Mouse (Mus musculus) adipocyte (in vitro differentiated cells): Measurements from ENCODE around the gene Synrg.

Experiments
- DNase-seq: peaks from one replicate; pipeline ENCODE4 v3.0.0-alpha.2; 2016; ENCODE audit warnings: low spot score

The Synrg gene

GRCm38 (mm10) chr11:83963991-83964921 lies at the start of gene Synrg:
Synrg (plus strand) TSS chr11:83964428.
- DNase-seq = peak; percentile 79

- no peak for DNase-seq
These were observed 49.7 kb upstream of the Synrg start for GRCm38 (mm10) chr11:83914501-83914900.

GRCm38 (mm10) chr11:83922600-83922999 lies 41.6 kb upstream of the Synrg start:
- no peak for DNase-seq

GRCm38 (mm10) chr11:83927097-83927496 lies 37.1 kb upstream of the Synrg start:
- DNase-seq = peak; percentile 10

- no peak for DNase-seq
These were observed 31.6 kb upstream of the Synrg start for GRCm38 (mm10) chr11:83932506-83933106.

GRCm38 (mm10) chr11:83933376-83933775 lies 30.9 kb upstream of the Synrg start:
- no peak for DNase-seq

DNA sequence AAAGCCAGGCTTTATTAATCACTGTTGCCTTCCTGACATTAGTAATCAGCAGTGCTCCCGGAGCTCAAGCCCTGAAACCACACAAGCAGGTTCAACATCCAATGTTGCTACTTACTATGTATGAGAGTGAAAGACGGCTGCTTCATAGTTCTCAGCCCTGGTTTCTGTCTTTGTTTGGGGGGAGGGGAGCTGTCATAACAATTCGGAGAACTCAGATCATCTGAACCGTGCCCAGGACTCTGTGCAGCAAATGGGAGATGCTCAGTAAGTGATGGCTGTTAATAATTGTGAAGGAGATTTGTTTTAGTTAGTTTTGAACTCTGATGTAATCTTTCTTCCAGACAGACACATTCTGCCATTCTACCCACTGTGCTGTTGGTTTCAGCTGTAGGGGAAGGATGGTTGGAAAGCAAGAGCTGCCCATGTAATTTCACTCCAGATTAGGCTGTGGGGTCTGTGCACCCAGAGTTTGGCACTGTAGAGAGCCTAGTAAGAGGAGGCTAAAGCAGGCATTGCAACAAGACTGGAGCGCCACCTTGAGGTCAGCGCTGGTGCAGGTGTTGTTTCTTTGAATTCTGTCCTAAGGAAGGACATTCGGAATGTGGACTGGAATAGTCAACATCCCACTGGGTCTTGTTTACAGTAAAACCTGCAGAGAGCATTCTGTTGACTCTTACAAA lies 28.1 kb upstream of the Synrg start:
- DNase-seq = peak; percentile 81

DNA sequence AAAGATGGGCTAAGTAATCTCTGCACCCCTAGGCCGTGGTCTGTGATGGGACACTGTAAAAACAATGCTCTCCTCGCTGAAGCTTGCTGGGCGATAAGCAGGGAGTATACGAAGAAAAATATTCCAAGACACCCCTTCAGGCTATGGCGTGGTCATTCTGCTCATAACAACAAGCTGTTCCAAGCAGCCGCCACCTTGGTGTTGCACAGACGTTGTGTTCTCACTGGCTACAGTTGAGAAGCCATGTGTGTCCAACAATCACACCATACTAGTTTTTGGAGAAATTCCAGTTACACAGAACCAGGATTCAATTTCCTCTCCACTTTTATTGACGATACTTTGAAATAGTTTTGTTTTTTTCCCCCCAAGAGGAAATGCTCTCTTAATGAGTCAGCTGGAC lies 25.7 kb upstream of the Synrg start:
- no peak for DNase-seq

- DNase-seq = peak; percentile 93
These were observed 22.0 kb upstream of the Synrg start, which contains the start of gene Ddx52 for GRCm38 (mm10) chr11:83941950-83942840. Ddx52 (plus strand) TSS chr11:83942062.

GRCm38 (mm10) chr11:83956822-83957221 lies 7.4 kb upstream of the Synrg start:
- no peak for DNase-seq

DNA sequence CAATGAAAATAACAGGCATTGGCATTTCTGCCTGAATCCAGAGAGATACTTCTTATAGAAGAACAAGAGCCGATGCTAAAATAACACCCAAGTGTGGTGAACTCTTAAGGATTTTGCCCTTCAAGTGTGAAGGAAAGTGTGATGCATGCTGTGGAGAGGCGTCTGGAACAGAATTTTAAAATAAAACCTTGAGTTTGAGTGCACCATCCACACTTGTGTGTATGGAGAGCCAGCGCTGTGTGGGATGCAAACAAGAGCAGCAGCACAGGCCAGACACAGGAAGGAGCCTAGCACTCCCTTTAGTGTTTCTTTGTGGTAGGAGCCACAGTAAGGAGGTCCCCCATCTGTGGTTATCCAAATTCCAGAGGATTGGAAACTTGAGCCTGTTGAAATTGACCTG lies 2.2 kb upstream of the Synrg start:
- DNase-seq = no peak

DNA sequence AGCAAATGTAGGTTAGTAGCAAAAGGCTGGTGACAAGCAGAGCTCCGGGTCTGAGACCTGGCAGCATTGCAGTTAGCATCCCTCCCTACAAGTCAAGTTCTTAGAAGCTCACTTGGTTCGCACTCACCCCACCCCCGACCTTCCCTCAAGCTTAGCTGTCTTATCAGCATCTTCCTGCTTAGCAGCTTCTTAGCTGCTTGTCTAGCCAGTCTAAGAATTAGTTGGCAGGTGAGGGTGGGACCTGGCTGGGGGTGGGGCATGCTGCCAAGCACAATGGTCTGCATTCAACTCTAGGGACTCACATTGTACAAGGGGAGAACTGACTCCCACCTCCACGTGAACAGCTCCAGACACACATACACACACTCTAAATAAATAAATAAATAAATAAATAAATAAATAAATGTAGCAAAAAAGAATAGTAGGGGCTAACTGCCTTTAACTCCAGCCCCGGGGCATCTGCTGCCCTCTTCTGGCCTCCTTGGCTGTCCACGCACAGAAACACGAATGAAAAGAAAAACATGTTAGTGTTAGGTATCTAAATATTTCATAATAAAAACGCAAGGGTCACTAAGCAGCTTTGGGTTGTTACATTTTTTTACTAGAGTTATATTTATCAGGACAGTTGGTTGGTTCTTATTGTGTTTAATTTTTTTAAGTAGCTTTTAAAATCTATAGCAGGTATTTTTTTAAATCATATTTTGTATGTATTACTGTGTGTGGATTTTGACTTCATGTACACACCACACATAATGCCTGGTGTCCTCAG lies 3.4 kb downstream of the Synrg start:
- no peak for DNase-seq

DNA sequence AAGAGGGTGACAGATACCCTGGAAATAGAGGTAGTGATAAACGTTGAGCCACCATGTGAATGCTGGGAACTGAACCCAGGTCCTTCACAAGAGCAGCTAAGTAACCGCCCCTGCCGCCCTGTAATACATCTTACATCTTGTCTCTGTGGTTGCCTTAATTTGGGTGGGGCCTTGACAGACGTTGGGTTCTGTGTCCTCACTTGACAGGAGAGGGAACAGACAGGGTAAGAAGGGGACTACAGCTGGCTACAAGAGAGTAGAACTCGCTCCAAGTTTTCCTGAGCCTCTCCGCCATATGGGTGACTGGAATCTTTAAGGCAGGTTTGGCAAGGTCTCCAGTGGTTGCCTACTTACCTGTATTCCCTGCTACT lies 4.0 kb downstream of the Synrg start:
- no peak for DNase-seq

DNA sequence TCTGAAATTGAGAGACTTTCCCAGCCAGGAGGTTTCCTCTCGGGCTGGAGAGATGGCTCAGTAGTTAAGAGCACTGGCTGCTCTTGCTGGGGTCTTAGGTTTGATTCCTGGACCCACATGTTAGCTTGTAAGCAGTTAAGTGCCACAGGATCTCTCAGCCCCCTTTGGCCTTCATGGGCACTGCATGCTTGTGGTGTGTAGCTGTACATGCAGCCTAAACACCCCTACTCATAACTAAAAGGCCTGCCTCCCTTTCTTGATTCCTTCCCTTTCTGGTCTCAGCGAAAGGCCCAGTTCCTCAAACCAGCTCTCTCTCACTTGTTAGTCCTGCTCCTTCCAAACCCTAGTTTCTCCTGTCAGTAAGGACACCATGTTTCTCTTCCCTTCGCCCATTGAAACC lies 4.8 kb downstream of the Synrg start:
- DNase-seq = no peak

DNA sequence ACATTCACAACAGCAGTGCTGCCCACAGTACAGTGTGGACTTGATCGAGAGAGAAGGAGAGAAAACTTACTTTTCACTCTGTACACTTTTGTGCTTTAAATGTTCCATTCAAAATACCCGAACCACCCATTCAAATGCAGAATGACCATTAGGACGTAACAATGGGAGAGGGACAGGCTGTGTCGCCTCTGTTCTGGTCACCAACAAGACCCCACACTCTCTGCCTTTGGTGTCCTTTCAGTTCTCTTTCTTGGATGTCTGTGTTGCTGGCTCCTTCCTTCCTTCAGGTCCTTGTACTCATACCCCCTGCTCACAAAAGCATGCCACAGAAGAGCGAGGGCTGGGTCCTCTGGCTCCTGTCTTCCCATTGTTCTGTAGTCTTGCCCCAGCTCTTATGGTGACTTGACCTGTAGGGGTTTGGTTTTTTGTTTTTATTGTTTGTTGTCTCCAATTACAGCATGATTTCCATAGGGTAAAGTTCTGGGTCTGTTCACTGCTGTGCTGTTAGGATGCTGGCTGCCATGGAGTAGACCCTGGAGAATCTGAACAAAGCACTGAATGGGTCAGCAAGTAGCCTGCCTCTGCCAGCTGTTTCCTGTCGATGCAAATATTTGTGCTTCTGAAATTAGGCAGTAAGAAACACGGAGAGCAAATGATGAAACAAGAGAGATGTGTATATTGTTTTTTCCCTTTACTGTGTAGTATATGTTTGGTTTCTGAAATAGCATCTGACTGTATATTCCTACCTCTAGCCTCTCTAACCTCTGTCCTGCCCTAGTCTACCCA lies 10.5 kb downstream of the Synrg start:
- no peak for DNase-seq

DNA sequence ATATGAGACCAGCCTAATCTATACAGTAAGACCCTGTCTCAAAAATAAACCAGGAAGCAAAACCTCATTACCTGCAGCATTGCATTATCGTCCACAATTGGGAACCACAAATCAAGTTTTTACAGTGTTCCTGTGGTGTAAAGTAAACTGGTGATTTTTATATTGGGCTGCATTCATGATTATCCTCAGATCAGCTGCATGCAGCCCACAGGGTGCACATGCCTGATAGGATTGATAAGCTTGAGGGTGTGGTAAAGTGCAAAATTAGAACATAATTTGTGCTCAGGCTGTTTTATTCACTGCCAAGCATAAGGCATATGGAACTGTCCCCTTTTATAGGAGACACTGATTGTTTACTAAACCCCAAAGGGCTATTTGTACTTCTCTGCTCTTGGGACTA lies 11.3 kb downstream of the Synrg start:
- no peak for DNase-seq

DNA sequence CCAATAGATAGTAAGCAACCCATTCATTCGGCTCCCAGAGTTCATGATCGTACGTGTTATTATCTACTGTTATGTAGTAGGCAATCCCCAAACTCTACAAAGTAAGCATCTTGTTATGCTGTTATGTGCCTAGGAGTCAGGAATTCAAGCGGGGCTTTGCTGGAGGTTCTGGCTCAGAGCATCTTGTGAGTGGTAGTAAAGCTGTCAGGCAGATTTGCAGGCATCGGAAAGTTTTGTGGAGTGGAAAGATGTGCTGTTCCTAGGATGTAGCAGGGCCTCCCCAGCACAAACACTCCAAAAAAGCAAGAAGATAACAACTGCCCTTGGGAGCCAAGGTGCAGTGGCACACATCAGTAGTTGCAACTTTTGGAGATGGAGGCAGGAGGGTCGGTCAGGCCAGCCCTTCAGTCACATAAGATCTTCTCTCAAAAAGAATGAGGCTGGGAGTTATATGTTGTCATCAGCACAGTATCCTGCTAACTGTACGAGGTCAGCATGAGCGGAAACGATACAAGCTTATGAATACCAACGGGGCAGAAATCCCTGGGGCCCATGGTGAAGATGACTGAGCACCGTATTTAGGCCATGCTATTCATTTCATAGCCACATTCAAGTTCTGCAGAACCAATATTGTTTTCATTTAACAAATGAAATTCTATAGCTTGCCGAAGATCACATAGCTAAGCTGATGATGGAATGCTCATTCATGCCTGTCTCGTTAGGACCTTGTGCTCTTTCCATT lies 12.2 kb downstream of the Synrg start:
- no peak for DNase-seq

DNA sequence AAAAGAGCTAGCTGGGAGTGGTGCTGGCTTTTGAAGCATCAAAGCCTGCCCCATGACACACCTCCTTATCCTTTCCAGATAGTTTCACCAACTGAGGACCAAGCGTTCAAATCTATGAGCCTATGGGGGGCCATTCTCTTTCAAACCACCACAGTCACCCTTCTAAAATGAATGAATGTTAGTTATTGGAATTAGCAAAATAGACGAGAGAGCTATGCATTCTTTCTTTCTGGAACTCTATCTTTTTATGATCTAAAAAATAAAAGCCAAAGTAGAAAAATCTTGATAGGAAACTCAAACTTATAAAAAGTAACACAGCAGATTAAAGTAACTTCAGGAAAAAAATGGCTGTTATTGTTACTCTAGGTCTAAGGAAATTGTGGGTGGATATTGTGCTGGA lies 13.6 kb downstream of the Synrg start:
- no peak for DNase-seq

DNA sequence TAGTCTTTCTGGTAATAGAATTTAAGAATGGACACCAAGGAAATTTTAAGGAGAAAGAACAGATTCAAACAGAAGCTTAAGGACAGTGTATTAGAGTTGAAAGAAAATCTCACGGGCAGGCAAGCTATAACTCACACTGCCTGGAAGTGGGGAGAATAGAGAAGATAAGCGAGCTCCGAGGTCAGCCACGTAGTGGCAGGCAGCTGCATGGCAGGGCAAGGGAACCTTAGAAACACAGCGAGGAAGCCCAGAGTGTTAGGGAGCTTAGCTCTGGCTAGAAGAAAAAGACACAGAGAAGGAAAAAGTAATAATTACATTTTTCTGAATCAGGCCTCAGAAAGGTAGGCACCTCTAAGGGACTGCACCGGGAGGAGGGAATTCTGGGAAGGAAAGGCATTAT lies 15.8 kb downstream of the Synrg start:
- no peak for DNase-seq

DNA sequence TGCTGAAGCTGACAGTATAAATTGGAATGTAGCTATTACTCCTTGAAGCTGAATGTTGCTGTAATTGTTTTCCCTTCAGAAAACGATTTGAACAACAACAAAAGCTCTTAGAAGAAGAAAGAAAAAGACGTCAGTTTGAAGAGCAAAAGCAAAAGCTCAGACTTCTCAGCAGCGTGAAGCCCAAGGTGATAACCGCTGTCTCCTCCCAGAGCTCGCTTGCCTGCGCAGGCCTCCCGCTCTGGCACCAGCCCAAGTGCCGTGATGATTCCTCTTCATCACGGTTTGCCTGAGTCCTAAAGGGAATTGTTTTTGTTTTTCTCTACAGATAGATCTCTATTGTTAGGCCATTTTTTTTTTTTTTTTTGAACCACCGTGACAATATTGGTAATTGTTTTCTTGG lies 17.1 kb downstream of the Synrg start:
- DNase-seq = no peak
